Mouse (Mus musculus): ENCODE measurements around the gene Uvrag.

Uvrag gene

DNA sequence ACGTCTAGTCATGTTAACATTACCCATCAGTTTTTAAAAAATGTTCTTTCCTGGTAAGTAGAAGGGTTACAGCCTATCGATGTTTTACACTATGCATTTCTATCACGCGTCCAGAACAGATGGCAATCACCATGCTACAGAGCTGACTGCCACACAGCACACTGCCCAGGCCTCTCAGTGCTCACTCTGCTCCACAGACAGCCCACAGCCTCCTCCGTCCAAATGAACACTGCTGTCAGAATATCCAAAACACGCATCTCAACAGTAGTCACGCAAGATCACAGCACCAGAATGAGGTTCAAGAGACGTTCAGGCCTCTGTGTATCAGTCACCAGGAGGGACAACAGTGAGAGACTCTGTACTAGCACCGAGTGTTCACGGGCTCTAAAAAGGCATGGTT lies 115.0 kb downstream of the Uvrag start:
- in situ Hi-C loops (cut with MboI, MseI), result no loop called here

DNA sequence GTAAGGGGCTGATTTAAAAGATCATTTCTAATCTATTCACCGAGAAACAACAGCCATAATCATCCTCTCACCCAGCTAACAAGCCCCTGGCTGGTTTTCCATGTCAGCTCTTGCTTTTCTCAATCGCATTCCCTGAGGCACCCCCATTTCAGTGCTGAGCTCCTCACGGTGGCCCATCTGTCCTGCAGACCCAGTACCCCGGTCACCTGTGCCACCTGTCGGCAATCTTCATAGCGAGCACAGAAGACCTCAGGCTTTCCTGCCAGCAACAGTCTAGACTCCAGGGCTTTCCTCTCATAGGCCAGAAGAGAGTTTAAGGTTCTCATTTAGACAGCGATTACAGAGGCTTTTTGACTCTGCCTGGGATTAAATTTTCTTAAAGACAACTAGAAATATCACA lies 115.7 kb downstream of the Uvrag start:
- in situ Hi-C loops (cut with MboI, MseI), result no loop called here

DNA sequence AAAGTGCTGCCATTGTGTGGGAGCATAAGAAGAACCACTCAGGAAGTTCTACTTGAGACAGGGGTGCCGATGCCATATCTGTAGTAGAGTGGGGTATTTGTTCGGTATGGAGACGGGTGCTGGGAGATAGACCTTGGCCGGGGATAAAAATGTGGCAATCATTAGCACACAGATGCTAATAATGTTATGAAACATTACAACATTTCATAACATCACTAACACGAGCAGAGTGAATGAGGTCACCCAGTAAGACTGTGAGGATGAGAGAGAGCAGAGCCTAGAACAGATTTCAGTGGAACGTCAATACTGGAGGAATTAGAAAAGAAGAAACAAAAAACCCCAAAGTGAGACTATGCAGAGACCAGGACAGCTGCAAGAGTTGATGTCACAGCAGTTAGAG lies 116.2 kb downstream of the Uvrag start:
- in situ Hi-C loops (cut with MboI, MseI), result no loop called here

DNA sequence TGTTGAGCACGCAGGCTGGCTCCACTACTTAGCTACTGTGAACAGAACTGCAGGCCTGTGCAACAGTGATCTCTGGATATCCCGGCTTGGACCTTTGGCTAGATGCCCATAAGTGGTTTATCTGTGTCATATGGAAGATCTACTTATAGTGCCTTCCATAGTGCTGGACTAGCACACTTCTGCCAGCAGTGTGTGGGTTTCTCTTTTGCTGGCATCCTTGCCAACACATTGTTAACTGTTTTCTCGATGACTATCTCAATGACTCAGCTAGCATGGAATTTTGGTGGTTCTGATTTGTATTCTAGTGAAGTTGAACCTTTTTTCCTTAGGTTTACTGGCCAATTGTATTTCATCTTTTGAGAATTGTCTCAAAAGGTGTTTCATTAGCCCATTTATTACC lies 117.0 kb downstream of the Uvrag start:
- in situ Hi-C loops (cut with MboI, MseI), result no loop called here

DNA sequence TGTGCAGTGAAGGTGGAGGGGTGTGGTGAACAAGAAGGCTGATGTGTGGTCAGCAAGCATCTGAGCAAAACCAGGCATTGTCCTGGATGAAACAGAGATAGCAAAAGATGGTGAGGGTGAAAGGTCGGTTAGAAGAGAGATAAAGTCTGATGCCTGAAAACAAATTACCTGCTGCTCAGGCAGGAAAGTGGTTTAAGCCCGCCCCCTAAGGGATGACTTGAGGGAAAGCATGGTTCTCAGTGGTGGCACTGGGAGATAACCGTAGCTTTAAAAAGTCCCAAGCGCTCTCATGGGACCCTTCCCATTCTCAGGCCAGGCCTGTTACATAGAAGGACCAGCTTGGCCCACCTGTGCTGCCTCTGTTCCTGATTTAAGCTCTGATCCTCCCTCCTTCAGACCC lies 119.7 kb downstream of the Uvrag start:
- in situ Hi-C loops (cut with MboI, MseI), result no loop called here

DNA sequence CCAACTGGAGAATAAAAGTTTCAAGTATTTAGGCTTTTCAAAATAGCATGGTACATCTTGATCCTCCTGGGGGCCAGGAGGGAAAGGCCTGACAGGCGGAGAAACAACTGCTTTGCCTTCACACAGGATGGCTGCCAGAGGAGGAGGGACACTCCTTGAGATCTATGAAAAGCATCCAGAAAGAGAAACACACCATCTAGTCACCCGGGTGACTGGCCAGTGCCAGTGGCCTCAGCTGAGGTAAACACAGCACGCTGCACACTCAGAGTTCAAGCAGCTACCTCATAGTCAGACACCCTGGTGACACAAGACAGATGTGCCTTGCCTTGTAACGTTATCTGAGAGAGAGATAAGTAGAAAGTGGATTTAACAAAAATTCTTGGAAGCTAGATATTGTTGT lies 120.6 kb downstream of the Uvrag start:
- in situ Hi-C loops (cut with MboI, MseI), result no loop called here

DNA sequence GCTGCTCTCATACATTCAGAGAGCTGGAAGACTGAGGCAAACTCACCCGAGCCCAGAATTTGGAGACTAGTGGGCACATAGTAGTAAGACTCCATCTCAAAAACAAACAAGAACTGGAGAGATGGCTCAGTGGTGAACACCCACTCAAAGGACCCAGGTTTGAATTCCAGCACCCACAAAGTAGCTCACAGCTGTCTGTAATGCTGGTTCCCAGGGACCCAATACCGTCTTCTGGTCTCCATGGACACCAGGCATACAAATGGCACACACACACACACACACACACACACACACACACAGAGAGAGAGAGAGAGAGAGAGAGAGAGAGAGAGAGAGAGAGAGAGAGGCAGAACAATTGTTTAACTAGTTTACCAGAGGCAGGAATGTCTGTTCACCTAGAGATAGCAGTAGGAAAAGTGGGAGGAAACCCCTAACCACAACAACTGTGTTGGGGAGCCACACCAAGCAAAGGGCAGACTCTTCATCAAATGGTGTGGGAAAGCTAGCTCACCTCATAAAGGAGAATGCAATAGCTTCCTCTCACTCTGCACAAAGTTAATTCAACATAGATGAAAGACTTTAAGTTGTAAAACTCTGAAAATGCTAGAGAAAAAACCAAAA lies 123.6 kb downstream of the Uvrag start:
- in situ Hi-C loops (cut with MboI, MseI), result no loop called here

DNA sequence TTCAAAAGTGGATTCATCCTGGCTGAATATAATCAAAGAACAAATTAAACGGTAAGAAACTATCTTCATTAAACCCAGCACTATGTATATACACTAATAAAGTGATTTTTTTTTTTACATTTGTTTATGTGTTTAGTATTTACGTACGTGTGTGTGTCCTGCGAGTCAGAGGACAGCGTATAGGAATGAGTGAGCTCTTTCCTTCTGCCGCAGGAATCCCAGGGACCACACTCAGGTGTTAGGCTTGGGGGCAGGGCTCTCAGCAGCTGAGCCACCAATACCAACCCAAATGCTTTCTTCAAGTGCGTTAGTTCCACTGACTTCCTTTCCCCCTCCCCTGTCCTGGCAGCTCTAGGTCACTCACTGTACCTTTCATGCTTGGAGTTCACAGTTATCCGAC lies 125.0 kb downstream of the Uvrag start:
- in situ Hi-C loops (cut with MboI, MseI), result no loop called here

DNA sequence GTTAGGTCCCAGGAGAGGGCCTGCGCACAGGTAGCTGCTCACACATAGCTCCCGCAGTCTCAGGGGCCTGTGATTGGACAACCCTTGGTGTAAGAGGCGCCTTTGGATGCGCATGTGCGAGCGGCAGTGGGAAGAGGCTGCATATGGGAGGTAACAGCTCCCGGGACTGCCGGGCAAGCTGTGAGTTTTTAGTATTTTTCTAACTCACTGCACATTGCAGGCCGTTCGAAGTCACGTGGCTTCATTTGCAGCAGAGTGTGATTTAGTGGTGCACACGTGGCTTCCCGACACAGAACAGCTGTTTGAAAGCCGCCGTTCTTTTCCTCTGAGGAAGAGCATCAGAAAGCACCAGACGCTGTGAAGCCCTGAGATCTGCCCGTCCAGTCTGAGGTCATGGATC lies 125.5 kb downstream of the Uvrag start:
- in situ Hi-C loops (cut with MboI, MseI), result no loop called here

DNA sequence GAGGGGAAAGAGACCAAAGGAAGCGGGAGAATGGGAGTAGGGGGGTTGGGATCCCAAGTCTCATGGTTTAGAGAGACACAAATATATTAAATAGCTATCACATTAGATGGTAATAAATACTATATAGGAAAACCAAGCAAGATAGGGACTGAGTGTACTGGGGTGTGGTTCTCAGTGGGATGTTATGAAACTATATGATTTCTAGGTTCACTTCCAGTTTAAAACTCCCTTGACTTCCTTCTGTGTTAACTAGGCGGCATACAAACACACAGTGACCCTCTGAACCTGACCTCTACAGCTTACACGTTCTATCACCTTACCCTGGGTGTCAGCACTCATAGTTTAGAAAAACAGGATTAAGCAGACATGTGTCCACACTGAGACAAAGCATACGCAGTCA lies 126.3 kb downstream of the Uvrag start:
- in situ Hi-C loops (cut with MboI, MseI), result no loop called here

DNA sequence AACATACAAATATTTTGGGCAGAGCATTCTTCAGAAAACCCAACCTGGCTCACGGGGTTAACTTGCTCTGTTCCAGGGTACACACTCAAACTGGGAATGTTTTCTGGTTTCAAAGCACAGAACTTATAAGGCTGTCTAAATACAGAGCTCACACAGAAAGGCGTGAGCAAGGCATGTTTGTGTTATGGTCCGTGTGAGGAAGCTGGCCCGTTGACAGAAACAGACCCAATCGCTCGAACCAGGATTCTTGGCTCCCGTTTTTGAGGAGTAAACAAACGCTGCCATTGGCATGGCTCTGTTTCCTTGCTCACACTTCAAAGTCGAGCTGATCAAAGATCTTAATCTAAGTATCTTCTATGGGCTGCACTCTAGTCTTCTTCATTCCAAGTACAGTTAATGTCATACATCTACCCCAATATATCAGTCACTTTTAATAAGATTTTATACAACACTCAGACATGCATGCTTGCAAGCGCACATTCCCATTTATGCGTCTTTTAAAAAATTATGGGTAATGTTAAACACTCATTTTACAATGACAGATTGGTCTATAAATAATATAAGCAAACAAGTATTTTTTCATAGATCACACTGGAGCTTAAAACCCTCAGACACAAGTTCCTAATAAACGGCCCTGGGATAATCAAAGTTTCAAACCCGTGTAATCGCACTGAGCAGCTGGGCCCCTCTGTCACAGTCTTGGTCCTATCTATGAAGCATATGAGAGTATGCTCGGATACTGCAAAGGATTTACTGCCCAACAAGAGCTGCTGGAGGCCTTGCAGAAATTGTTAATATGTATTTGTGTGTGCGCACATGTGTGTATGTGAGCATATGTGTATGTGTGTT lies 133.2 kb downstream of the Uvrag start:
- in situ Hi-C loops (cut with MboI, MseI), result no loop called here

DNA sequence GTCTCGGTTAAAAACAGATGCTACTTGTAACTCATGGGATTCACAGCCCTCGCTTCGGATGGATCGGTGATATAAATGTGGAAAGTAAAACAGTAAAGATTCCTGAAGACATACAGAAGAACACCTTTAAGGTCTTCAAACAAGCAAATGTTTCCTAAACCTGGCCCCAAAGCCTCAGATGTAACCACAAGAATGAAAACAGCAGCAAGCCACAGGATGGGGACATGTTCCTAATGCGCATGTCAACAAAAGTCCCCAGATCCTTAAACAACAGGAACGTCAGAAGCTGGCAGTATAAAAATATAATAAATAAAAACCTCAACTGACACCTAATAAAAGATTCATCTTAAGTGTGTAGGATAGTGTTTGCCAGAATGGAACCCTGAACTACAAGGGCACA lies 137.7 kb downstream of the Uvrag start:
- in situ Hi-C loops (cut with MboI, MseI), result no loop called here

DNA sequence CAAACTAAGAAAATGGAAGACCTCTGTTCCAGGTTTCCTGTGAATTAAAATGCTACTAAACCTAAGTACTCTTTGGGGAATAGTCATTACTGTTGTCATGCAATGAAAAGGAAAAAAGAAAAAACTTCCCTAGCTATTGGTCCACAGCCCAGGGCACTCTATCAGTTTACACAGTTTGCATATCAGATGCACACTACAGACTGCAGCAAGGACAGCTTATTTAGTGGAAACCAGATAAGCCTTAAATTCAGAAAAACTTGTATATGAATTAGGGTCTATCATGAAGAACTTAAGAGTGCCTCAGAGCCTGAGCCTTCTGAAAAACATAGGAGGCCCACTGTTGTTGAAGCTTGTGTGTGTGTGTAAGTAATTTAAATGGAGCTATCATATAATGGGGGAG lies 142.2 kb downstream of the Uvrag start:
- in situ Hi-C loops (cut with MboI, MseI), result no loop called here

DNA sequence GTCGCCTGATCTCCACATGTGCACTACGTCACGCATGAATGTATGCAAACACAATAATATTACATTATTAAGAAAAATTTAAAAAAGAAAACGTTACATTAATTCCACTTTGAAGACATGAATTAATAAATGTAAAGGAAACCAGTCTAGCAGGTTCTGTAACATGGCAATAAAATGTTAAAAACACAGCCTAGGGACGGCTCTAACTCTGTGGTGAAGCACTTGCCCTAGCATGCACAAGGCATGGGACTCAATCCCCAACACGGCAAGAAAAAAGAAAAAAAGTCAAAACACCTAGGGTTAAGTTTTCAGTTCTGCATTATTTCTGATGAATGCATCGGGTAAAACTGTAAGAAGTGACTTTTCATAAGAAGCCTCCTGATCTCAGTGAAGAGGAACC lies 143.2 kb downstream of the Uvrag start:
- in situ Hi-C loops (cut with MboI, MseI), result no loop called here

DNA sequence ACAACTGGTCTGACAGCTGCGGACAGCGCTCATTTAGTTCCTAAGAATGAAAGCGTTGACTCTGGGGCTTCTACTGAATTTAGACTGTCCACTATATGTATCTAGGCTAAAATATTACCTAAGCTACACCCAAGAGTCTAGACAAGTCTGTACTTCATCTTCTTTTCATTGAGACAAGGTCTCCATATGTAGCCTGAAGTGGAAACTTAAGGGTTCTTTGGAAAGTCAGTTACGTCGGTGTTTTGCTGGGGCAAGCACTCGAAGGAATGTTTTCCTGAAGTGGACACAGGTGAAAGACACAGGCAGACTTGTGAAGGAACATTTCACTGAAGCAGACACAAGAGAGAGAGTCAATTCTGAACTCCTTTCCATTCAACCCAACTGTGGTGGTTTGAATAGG lies 144.2 kb downstream of the Uvrag start:
- in situ Hi-C loops (cut with MboI, MseI), result no loop called here

DNA sequence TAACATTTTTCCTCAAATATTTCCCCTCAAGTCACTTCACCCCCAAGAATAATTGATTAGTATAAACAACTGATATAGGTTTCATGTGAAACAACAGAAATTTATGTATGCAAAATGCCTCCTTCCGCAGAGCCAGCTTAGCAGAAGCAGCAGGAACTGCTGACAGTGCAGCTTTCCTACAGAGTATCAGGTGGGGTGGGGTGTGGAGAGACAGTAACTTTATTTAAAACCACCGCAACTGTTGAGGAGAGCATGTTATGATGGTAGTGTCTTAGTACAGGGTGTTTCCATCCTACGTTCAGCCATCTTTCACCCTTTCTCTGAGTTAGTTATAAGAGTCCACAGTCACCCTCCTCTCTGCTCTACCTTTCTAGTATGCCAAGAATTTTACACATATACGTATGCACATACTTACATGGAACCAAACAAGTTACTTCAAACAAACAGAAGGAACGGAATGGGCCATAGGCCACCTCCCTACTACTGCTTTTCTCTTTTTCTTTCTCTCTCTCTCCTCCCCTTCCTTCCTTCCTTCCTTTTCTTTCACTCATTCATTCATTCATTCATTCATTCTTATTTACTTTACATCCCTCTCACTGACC lies 145.7 kb downstream of the Uvrag start:
- in situ Hi-C loops (cut with MboI, MseI), result no loop called here

DNA sequence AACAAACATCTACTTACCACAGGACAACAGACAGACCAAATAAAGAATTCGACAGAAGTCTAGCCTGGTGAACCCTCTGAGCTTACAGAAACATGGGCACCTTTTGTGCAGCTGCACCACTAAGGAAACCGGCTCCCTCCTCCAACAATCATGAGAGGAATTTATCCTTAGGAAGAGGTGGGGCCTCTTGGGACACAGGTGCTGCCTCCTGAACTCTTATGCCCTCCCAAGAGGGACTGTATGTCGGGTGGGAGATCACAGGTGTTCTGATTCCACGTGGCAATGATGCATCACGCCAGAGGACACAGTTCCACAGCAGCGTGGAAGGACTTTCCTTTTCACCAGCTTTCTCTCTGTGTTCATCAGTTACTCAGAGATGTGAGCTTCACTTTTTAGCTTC lies 146.8 kb downstream of the Uvrag start:
- in situ Hi-C loops (cut with MboI, MseI), result no loop called here

DNA sequence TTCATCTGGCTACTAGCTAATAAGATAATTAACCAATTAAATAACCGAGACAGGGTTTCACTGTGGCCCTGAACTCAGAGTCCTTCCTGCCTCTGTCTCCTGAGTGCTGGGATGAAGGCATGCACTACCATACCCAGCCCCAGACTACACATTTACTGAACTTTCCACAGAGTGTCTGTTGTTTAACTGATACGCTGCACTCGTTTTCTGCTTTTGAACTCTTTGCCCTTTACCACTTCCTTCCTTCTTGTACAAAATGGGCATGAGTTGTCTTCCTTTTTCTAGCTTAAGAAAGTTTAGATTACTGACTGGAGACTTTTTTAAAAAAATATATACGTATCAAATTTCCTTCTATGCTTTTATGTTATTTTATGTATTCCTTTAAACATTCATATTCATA lies 147.5 kb downstream of the Uvrag start:
- in situ Hi-C loops (cut with MboI, MseI), result no loop called here

DNA sequence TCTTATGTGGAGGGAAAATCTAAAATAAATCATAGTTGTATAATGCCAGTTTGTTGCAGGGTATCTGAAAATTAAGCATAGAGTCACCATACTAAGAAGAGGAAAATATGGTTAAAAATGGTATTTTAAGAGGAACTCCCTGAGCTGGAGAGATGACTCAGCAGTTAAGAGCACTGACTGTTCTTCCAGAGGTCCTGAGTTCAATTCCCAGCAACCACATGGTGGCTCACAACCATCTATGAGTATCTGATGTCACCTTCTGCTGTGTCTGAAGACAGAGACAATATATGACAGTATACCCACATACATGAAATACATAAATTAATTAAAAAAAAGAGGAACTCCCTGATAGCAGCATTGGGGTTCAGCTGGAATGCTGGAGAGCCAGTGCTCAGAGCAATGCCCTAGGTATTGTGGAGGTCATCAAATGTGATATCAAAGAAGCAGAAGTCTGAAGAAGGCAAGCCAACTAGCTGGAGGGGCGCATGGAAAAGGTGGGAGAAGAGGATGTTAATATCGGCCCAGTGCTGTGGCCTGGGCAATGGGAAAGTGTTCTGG lies 149.7 kb downstream of the Uvrag start:
- in situ Hi-C loops (cut with MboI, MseI), result no loop called here

DNA sequence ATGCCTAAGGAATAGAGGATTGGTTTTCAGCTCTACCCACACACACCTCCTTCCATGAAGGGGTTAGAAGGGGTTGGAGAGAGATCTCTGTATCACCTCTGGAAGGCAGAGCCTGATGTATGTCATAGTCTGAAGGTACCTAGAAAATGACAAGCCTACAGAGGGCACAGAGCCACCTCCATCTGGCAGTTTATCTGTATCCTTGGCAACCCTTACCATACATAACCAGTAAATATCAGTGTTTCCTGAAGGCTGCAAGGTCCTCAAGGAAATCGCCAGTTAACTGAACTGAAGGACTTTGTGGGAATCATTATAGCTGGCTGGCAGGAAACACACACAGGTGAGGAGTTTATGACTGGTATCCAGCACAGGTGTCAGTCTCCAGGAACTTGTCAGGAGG lies 150.4 kb downstream of the Uvrag start:
- in situ Hi-C loops (cut with MboI, MseI), result no loop called here

DNA sequence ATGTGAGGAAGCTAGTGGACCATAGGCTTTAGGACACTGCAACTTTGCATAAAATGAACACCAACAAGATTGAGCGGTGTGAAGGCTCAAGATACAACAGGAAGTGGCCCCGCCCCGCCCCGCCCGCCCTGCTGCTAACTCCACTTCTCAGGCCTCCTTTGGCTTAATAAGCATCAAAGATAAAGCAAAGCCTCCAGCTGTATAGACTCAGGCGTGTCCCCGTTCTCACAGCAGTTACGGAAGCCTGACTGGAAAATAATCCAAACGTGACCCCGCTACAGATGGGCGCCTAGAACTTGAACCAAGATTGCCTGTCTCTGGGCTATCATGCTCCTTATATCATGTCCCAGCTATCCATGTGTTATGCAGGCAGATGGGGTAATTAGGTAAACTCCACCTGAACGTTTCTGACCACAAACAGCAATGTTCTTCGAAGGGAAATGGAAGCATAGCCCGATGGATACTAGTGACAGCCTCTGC lies 153.9 kb downstream of the Uvrag start:
- in situ Hi-C loops (cut with MboI, MseI), result no loop called here

DNA sequence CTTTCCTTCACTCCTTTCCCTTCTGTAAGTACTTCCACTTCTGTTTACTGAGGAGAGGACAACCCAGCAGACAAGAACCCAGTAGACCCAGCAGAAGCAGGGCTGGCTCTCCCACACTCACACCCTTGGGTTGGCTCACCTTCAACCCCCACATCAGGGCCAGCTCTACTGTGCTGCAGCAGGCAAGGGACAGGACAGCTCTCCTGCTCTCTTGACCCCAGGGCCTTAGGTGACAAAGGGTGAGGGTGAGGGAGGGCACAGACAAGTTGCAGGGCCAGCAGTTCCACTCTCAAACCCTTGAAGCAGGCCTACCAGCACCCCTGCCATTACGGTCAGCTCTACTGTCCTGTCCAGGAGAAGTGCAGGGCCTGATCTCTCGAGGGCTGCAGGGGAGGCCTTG lies 155.0 kb downstream of the Uvrag start:
- in situ Hi-C loops (cut with MboI, MseI), result no loop called here

DNA sequence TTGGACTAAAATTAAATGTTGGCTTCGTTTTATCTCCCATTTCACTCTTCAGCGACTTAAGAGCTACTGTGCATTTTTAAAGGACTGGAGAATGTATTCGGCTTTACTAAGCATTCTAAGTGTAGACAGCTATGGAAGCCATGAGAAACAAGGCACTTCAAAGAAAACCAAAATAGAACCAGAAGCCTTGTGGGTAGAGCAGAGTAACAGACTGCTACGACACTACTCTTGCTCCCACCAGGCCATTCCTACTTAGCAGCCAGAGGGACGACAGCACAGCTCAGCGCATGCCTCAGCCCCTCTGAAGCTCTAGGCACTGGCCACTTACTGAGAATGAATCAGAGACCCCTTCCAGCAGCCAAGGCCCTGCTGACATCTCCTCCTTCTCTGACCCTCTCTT lies 155.5 kb downstream of the Uvrag start:
- in situ Hi-C loops (cut with MboI, MseI), result no loop called here
